Mouse (Mus musculus) brain, adult 10 weeks (tissue): ENCODE data around the gene Slc25a12. TPM values are rescaled to one million over a fixed set of nuclear protein-coding genes. Genes with fewer than 3 reads are reported as not detected.

Experiments used
- polyA plus RNA-seq: library from polyadenylated mRNA; stranded (reverse); fragments of 350-450 nt; fragmentation: Illumina TruSeq; extraction: RNeasy Lipid Tissue Mini Kit (QIAGEN cat#74804); gene quantifications from one replicate; pipeline ENCODE4 v1.2.3, GENCODE M21; 2015; ENCODE audit warnings: low read depth, low replicate concordance

Slc25a12 gene
- polyA plus RNA-seq: 141 TPM

GRCm38 (mm10) chr2:71367125-71367880 lies at the start of gene Slc25a12:
TSS of gene Slc25a12 (minus strand) at chr2:71367749.

GRCm38 (mm10) chr2:71388951-71389763 lies 21.6 kb upstream of the Slc25a12 start, which contains the start of gene Hat1:
TSS of gene Hat1 (plus strand) at chr2:71388958.

Other genes with a start within 250 kb of the Slc25a12 start
- 0.80 TPM for gene Cybrd1, start 249.8 kb downstream of the Slc25a12 start, polyA plus RNA-seq
- gene Dync1i2, start 156.0 kb downstream of the Slc25a12 start, polyA plus RNA-seq: 133 TPM
- gene Hat1, start 21.2 kb upstream of the Slc25a12 start, polyA plus RNA-seq: 34.8 TPM
- 25.5 TPM for gene Metap1d, start 85.5 kb upstream of the Slc25a12 start, polyA plus RNA-seq
- 9.3 TPM for gene Dlx1, start 160.4 kb upstream of the Slc25a12 start, polyA plus RNA-seq
- gene Dlx2, start 179.0 kb upstream of the Slc25a12 start, polyA plus RNA-seq: 2.9 TPM